Mouse (Mus musculus) olfactory bulb, adult 2 months (tissue): ENCODE measurements around the gene Hivep2. TPM values are rescaled to one million over a fixed set of nuclear protein-coding genes. Genes with fewer than 3 reads are reported as not detected.
A peak's percentile ranks its signal among the peaks of the same experiment; 100 is the strongest.

ENCODE experiments used
- H3K27ac ChIP-seq: fragments of 200-500 bp; 2 replicates; pipeline ENCODE4 v1.5.1; 2012; ENCODE audit warnings: low read depth, low read length; ENCODE audit not compliant: insufficient read depth
- H3K4me1 ChIP-seq: fragments of 200-500 bp; 2 replicates; pipeline ENCODE4 v1.6.1; 2012; ENCODE audit warnings: low read length; ENCODE audit not compliant: control insufficient read depth, insufficient read depth
- H3K4me3 ChIP-seq: fragments of 200-500 bp; 2 replicates; pipeline ENCODE4 v1.5.1; 2012; ENCODE audit warnings: mild to moderate bottlenecking, low read depth, low read length, moderate library complexity; ENCODE audit not compliant: insufficient read depth
- CTCF ChIP-seq: fragments of 200-500 bp; IDR thresholded peaks from 2 replicates; pipeline ENCODE4 v1.5.1; 2012; ENCODE audit warnings: low read depth, mild to moderate bottlenecking, low read length, moderate library complexity; ENCODE audit not compliant: insufficient read depth
- POLR2A ChIP-seq: fragments of 200-500 bp; IDR thresholded peaks from 2 replicates; pipeline ENCODE4 v1.6.1; 2012; ENCODE audit warnings: mild to moderate bottlenecking, low read depth, low read length, moderate library complexity; ENCODE audit not compliant: insufficient read depth
- WGBS: fragments of 180-500 bp; shearing (Covaris S2); methylation state at CpG from one replicate; pipeline ENCODE4 v1.1.7; 2018; 5-methylcytosine and 5-hydroxymethylcytosine counted together
- polyA plus RNA-seq: library from polyadenylated mRNA; stranded (reverse); fragments of >200 nt; gene quantifications from 2 replicates; pipeline ENCODE4 v1.2.4, GENCODE M21; 2012; ENCODE audit warnings: low replicate concordance; ENCODE audit not compliant: missing spikeins, insufficient read depth, insufficient read length

The Hivep2 gene
- polyA plus RNA-seq, 1 experiment = 206 TPM

DNA sequence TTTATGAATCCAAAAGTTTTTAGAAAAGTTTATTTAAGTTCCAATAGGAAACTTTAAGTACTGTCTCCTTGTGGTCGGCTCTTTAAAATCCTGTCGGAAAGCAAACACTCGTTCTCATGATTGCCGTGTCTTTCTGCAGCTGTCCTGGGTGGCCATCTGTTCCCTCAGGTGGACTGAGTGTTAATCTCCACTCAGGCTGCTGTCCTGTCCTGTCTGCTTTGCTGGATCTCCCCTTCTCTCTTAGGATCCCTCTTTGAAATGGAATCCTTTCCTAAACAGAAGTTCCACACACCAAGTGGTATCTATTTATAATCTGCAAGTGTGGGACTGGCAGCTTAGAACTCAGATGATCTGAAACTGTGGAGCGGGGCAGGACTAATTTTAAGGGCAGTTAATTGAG, 75.7 kb downstream of the Hivep2 start:
- 71% methylated on average over 5 of the region's 5 CpGs for whole genome bisulfite sequencing
- Histone ChIP-seq H3K4me1 (peaks cover 28% of the 10 kb centered on the region), H3K4me3 (no peak overlapping the region), H3K27ac (no peak overlapping the region)
- TF ChIP-seq POLR2A (no peak), CTCF (no peak)

DNA sequence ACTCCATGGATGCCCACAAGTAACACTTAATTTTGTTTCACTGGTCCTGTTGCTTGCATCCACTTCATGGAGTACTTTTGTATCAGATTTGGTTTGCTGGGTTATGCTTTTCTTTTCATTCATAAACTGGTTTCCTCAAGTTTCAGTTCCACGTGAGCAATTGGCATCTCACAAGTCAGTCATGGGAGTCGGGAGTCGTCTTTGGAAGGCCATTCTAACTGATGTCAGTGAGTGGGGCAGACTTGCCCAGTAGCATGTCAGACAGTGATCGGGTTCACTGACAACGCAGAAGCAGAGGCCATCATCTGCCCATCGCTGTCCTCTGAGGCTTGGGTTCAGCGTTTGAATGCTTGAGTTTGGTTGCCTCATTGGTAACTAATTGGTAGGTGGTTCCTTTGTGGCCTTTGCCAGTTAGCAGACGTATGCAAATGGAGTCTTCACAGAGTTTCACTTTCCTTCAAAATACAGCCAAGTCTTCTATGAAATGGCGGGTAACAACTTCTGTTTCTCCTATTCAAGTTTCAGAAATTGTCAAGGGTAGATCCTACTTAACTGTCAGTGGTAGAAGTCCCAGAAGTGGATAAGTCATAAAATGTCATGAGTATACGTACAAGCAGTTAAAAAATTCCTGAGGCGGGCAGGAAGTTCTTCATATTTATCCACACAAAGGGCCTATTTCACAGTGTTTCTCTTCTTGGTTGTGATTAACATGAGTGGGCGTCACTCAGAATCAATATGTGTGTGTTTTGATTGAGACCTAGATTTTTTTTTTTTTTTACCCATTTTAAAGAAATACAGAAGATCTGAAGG, 76.9 kb downstream of the Hivep2 start:
- no peak overlapping the region for H3K27ac ChIP-seq
- 59% methylated on average over 12 of the region's 12 CpGs for WGBS
- H3K4me1 ChIP-seq = peaks cover 34% of the 10 kb centered on the region
- TF ChIP-seq POLR2A (no peak), CTCF (no peak)
- no peak overlapping the region for H3K4me3 ChIP-seq

DNA sequence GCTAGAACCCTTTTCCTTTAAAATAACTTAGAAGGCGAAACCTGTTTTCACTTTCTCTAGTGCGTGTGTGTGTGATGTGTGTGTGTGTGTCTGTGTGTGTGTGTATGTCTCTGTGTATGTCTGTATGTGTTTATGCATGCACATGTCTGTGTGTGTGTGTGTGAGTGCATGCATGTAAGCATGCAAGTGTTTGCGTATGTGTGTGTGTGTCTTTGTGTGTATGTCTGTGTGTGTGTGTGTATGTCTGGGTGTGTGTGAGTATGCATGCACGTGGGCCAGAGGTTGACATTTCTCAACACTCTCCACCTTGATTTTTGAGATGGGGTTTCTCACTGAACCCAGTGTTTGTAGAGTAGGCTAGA, 77.5 kb downstream of the Hivep2 start:
- Histone ChIP-seq H3K27ac (peak overlapping the region; percentile 31; the same call in 1 of the 2 replicates), H3K4me3 (no peak overlapping the region), H3K4me1 (peaks cover 36% of the 10 kb centered on the region)
- 90% methylated on average over 4 of the region's 4 CpGs for WGBS
- TF ChIP-seq POLR2A (no peak), CTCF (no peak)

DNA sequence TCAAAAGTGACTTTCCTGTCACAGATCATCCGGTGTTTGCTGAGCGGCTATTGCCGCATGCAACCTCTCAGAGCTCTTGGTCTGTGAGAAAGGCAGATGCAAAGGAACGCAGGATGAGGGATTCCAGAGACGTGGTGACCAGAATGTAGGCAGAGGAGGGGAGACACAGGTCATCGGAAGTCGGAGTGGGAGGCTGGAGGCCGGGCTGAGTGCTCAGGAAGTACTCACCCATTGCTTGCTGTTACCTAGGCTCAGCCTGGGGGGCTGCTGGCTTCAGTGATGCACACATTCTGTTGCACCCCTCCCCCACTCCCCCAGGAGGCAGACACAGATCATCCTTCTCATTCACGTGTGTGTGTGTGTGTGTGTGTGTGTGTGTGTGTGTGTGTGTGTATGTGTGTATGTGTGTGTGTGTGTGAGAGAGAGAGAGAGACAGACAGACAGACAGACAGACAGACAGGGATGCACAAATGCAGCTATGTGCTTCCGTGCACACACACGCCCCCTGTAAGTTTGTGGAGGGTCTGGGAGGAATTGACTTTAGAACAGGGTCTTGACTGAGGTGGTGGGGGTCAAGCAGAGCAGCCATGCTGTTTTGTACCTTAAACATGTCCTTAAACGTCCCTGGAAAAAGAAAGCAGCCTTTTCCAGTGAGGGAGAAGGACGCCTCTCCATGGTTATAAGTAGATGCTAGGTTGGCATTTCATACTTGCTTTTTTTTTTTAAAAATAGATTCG, 78.3 kb downstream of the Hivep2 start:
- no peak for TF ChIP-seq POLR2A
- TF ChIP-seq CTCF = no peak
- Histone ChIP-seq H3K4me3 (no peak overlapping the region), H3K4me1 (peaks cover 38% of the 10 kb centered on the region), H3K27ac (no peak overlapping the region)
- 52% methylated on average over 14 of the region's 14 CpGs for WGBS

DNA sequence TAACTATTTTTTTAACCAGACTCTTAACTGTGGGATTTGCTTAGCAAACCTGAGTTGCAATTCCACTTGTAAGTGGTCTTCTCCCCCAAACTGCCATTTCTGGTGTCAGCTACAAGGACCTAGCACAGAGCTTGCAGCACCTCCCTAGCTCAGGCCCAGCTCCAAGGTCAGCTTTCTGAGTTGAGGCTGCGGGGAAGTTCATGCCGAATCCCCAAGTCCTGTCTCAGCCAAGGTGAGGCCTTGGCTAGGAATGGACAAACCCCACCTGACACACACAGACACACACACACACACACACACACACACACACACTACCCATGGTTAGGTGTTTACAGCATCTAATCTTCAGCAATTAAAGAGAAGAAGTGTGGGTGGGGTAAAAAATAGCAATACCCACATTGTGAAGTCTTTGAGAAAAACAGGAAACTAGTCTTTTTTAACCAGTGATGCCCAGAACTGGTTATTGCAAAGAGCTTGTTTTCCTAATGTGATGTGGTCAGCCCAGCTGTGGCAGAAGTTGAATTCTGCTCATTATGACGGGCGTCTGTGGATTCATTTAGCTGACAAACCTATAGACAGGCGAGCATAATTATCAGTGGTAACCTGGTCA, 79.0 kb downstream of the Hivep2 start:
- Histone ChIP-seq H3K4me3 (no peak overlapping the region), H3K27ac (peak overlapping the region; percentile 43; the same call in 1 of the 2 replicates), H3K4me1 (peaks cover 38% of the 10 kb centered on the region)
- WGBS = 60% methylated on average over 5 of the region's 5 CpGs
- no peak for TF ChIP-seq CTCF
- TF ChIP-seq POLR2A = no peak

DNA sequence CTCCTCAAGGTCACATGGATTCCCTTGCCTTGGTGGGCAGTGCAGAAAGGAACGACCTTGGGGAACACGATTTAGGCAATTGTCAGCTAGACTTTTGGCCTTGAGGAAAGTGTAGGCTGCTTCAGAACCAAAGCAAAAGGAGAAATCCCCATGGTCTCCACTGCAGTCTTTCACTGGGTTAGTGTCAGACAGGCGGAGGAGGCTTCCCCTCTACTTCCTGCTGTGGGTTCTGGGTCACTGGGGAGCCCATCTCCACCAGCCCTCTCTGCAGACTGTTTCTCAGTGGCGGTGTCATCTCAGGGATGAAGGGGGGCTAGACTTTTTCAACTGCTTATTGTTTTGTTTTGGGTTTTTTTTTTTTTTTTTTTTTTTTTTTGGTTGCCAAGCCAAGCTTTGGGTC, 79.9 kb downstream of the Hivep2 start:
- 36% methylated on average over 4 of the region's 4 CpGs for WGBS
- peaks cover 36% of the 10 kb centered on the region for H3K4me1 ChIP-seq
- TF ChIP-seq CTCF = no peak
- TF ChIP-seq POLR2A = no peak
- H3K27ac ChIP-seq = peak overlapping the region; percentile 46; the same call in 1 of the 2 replicates
- H3K4me3 ChIP-seq = no peak overlapping the region

DNA sequence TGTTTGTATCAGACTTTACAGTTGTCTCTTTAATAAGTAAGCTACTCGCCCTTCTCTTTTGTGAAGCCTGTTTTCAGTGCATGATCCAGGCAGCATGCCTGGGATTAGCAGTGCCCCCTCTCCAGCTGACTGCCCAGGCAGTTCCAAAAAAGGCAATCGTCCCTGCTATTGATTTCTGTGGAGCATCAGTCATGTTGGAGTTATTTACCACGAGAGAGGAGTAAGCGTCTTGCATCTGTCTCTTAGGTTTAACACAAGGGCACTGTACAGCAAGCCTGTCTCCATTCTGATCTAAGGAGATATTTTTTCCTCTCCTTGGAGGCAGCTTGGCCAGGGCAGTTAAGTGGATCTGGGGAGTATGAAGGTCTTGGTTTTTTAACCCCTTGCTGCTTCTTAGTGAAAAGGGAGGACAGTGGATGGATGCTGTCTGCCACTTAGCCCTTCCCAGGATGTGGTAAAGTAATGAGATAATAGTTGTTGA, 80.3 kb downstream of the Hivep2 start:
- Histone ChIP-seq H3K4me1 (peaks cover 33% of the 10 kb centered on the region), H3K27ac (peak overlapping the region; percentile 41), H3K4me3 (no peak overlapping the region)
- TF ChIP-seq CTCF = no peak
- WGBS = 15% methylated on average over 4 of the region's 4 CpGs

DNA sequence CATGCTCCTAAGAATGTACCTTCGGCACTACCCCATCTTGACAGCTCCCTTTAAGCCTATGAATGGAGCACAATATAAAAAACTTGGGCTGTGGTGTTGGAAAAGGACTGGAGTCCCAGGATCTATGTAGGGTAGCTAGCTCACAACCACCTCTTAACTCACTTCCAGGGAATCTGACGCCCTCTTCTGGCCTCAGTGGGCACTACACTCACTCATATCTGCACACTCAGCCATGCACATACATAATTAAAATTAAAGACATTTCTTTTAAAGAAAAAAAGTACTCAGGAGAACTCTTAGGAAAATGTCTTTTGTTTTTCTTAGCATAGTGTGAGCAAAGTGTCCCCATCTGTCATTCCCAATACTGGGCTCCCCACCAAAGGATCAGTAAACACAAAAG, 81.1 kb downstream of the Hivep2 start:
- H3K27ac ChIP-seq = no peak overlapping the region
- no peak for TF ChIP-seq POLR2A
- 71% methylated on average over 2 of the region's 2 CpGs for WGBS

DNA sequence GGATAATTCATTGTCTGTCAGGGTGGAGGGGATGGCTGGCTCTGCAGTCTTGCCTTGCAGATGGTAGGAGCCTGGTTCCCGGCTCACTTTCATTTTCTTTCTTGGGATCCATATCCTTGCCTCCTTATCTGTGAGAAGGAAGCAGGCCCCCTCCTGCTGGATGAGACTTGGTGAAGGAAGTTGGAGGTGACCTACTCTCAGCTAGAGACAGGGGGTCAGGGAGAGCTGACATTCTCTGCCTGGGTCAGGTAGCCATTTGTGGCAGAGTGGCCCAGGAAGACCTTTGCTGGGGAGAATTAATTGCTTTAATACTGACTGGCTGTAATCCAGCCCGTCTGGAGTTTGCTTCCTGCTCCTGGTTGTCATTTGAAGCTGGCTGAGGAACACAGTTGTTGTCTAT, 81.8 kb downstream of the Hivep2 start:
- Histone ChIP-seq H3K4me1 (peaks cover 29% of the 10 kb centered on the region), H3K27ac (no peak overlapping the region), H3K4me3 (no peak overlapping the region)
- WGBS = 25% methylated on average over 2 of the region's 2 CpGs
- no peak for TF ChIP-seq POLR2A

More for the DNA sequence above, 81.1 kb downstream of the Hivep2 start:
- H3K4me1 ChIP-seq = peaks cover 30% of the 10 kb centered on the region
- H3K4me3 ChIP-seq = no peak overlapping the region
